Mouse (Mus musculus) bone marrow, adult 2 months (tissue): ENCODE data around the gene Iqcj. TPM values are rescaled to one million over a fixed set of nuclear protein-coding genes. Genes with fewer than 3 reads are reported as not detected.
"Not testable (repeated sequence)": the region's sequence is repeated elsewhere in the genome, so short reads cannot be mapped to it uniquely, and the experiment has no call there.

Experiments
- H3K27ac ChIP-seq: fragments of 200-500 bp; 2 replicates; pipeline ENCODE4 v1.5.1; 2012; ENCODE audit warnings: low read depth, mild to moderate bottlenecking, control low read depth, inconsistent platforms, low read length; ENCODE audit not compliant: control insufficient read depth, poor library complexity, insufficient read depth
- H3K4me1 ChIP-seq: fragments of 200-500 bp; 2 replicates; pipeline ENCODE4 v1.6.1; 2011; ENCODE audit warnings: low read length; ENCODE audit not compliant: control insufficient read depth, insufficient read depth
- H3K4me3 ChIP-seq: fragments of 200-500 bp; replicated peaks from 2 replicates; pipeline ENCODE3; 2011; ENCODE audit warnings: mild to moderate bottlenecking, low read depth, low read length, control low read depth; ENCODE audit not compliant: control insufficient read depth
- CTCF ChIP-seq: fragments of 200-500 bp; IDR thresholded peaks from 2 replicates; pipeline ENCODE4 v1.5.1; 2011; ENCODE audit warnings: low read length, control low read depth; ENCODE audit not compliant: control insufficient read depth, insufficient read depth
- POLR2A ChIP-seq: fragments of 200-500 bp; IDR thresholded peaks from 2 replicates; pipeline ENCODE4 v1.6.1; 2011; ENCODE audit warnings: low read depth, mild to moderate bottlenecking, control low read depth, low read length, borderline replicate concordance; ENCODE audit not compliant: control insufficient read depth
- WGBS: fragments of 180-500 bp; shearing (Covaris S2); methylation state at CpG from one replicate; pipeline ENCODE4 v1.1.7; 2018; 5-methylcytosine and 5-hydroxymethylcytosine counted together
- polyA plus RNA-seq: library from polyadenylated mRNA; stranded (reverse); fragments of >200 nt; gene quantifications from 2 replicates; pipeline ENCODE4 v1.2.4, GENCODE M21; 2011; ENCODE audit warnings: low replicate concordance; ENCODE audit not compliant: missing spikeins, insufficient read depth, insufficient read length

Iqcj gene
- polyA plus RNA-seq, 1 experiment: not detected

DNA sequence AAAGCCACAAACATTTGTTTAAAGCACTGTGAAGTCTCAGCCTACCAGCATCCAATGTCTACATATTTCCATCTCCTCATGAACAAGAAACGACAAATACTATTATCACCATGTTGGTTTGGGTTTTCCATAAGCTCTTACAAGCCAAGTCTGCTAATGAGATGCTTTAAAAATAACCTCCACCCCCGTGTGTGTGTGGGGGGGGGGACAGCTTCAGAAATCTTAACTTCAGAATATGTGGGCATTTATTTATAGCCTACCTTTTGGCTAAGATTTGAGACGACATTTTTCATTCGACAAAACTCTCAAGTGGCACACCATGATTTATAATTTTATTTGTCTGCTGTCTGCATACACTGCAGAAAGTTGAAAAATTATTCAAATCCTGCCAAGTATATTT lies 185.4 kb downstream of the Iqcj start:
- H3K27ac ChIP-seq: no peak overlapping the region
- no peak overlapping the region for H3K4me3 ChIP-seq
- 60% methylated on average over 4 of the region's 4 CpGs for WGBS
- TF ChIP-seq POLR2A: no peak
- TF ChIP-seq CTCF: no peak
- no peaks in the 10 kb centered on the region for H3K4me1 ChIP-seq

- WGBS: 84% methylated on average over 2 of the region's 2 CpGs
- Histone ChIP-seq H3K4me1 (no peaks in the 10 kb centered on the region), H3K4me3 (no peak overlapping the region)
Measured at GRCm38 (mm10) chr3:68085024-68085423, 193.0 kb downstream of the Iqcj start.

DNA sequence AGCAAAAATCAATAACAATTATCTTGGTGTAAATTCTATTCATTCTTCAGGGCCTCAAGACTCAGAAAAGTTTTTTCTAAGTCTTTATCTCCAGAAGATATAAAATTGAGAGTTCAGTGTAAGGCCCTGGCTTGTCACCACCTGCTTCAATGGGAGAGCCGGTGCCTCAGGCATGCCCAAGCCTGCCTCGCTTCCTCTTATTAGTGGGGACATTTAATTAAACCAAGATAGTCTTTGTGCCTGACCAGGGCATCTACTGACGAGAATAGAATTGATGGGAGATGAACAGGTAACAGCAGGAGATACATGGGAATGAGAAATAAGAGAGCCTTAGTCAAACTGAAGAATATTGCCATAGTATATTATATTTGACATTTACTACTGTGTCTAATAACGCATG lies 200.1 kb downstream of the Iqcj start:
- Histone ChIP-seq H3K4me3 (no peak overlapping the region), H3K27ac (no peak overlapping the region), H3K4me1 (no peaks in the 10 kb centered on the region)
- TF ChIP-seq POLR2A: no peak
- TF ChIP-seq CTCF: no peak
- WGBS: 75% methylated on average over 4 of the region's 4 CpGs

More at GRCm38 (mm10) chr3:68085024-68085423, 193.0 kb downstream of the Iqcj start:
- TF ChIP-seq POLR2A: no peak
- TF ChIP-seq CTCF: no peak
- H3K27ac ChIP-seq: no peak overlapping the region

- 71% methylated on average over 4 of the region's 4 CpGs for WGBS
- no peak overlapping the region for H3K4me3 ChIP-seq
- TF ChIP-seq POLR2A: no peak
- TF ChIP-seq CTCF: no peak
- H3K4me1 ChIP-seq: no peaks in the 10 kb centered on the region
- H3K27ac ChIP-seq: no peak overlapping the region
Measured at GRCm38 (mm10) chr3:68096724-68097431, 204.9 kb downstream of the Iqcj start.

DNA sequence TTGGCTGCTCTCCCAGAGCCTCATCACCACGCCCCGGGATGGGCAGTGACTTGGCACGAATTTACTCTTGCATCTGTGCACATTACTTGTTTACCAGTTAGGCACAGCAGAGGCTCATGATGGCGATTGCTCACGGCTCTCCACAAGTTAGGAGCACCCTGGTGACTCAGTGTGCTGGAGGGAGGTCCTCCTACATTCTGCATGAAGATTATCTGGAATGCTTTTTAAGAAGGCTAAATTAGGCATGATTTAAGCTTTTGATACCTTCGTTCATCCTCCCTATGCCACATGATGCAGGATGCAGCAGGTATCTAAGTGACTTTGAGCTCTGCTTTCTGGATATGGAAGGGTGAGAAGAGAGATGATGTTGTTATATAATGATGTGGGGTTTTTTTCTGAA lies 207.5 kb downstream of the Iqcj start:
- WGBS: 77% methylated on average over 6 of the region's 6 CpGs
- not testable (repeated sequence) for H3K27ac ChIP-seq, H3K4me1 ChIP-seq, H3K4me3 ChIP-seq

GRCm38 (mm10) chr3:68101343-68101742 lies 209.3 kb downstream of the Iqcj start:
- no peak for TF ChIP-seq POLR2A
- TF ChIP-seq CTCF: no peak
- H3K27ac ChIP-seq: no peak overlapping the region
- 48% methylated on average over 4 of the region's 4 CpGs for WGBS
- H3K4me3 ChIP-seq: no peak overlapping the region
- no peaks in the 10 kb centered on the region for H3K4me1 ChIP-seq

- 73% methylated on average over 2 of the region's 2 CpGs for WGBS
- Histone ChIP-seq H3K27ac (no peak overlapping the region), H3K4me3 (no peak overlapping the region), H3K4me1 (no peaks in the 10 kb centered on the region)
- no peak for TF ChIP-seq POLR2A
- TF ChIP-seq CTCF: no peak
Measured at GRCm38 (mm10) chr3:68105081-68105685, 213.2 kb downstream of the Iqcj start.

Other genes with a start within 250 kb of the Iqcj start
- not detected in 2 replicates for gene Iqschfp, start within 50 bp of the Iqcj start, polyA plus RNA-seq
- 2.8 and 8.0 TPM in 2 replicates for gene Schip1, start 172.6 kb downstream of the Iqcj start, polyA plus RNA-seq